Mouse (Mus musculus): ENCODE measurements around the gene Picalm.

DNA sequence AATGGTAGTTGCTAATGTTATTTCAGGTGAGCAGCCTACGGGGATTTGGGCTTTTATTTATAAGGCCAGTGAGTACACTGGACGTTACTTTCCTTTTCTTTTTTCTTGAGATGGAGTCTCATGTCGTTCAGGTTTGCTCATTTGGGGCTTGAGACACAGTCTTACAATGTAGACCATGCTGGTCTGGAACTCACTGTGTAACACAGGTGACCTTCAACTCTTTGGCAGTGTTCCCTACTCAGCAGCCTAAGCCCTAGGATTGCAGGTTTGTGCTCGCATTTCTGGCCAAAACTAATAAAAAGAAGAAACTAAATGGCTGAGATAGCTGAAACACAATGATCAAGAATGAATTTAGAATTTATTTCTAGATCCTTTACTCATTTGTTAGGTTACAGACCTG lies 15.9 kb downstream of the Picalm start:
- TF ChIP-seq EP300 (IDR thresholded peaks at IDR 0.05; ENCODE audit: low read depth): no peak
- TF ChIP-seq CTCF (IDR thresholded peaks at IDR 0.05; ENCODE audit: low read depth): no peak
